Mouse (Mus musculus) liver, postnatal 0 days (tissue): Measurements from ENCODE around the gene Bckdhb.

Experiments
- CTCF ChIP-seq: sonication (generic); IDR thresholded peaks from 2 replicates; pipeline ENCODE4 v1.5.1; 2016; ENCODE audit warnings: antibody characterized with exemption, low read depth
- EP300 ChIP-seq: IDR thresholded peaks from 2 replicates; pipeline ENCODE4 v1.6.1; 2016; ENCODE audit warnings: antibody characterized with exemption, low read depth, mild to moderate bottlenecking

GRCm38 (mm10) chr9:84137192-84137591 lies 212.2 kb downstream of the Bckdhb start:
- TF ChIP-seq CTCF (no peak), EP300 (no peak)
